Mouse (Mus musculus) hindlimb bud, embryonic 11.5 days (tissue): ENCODE measurements around the gene Tent4a.
A peak's percentile ranks its signal among the peaks of the same experiment; 100 is the strongest.

Source experiments
- DNase-seq: peaks from one replicate; pipeline ENCODE4 v3.0.0-alpha.2; 2012; ENCODE audit warnings: low read depth, low spot score; ENCODE audit errors: extremely low spot score

Gene Tent4a

DNA sequence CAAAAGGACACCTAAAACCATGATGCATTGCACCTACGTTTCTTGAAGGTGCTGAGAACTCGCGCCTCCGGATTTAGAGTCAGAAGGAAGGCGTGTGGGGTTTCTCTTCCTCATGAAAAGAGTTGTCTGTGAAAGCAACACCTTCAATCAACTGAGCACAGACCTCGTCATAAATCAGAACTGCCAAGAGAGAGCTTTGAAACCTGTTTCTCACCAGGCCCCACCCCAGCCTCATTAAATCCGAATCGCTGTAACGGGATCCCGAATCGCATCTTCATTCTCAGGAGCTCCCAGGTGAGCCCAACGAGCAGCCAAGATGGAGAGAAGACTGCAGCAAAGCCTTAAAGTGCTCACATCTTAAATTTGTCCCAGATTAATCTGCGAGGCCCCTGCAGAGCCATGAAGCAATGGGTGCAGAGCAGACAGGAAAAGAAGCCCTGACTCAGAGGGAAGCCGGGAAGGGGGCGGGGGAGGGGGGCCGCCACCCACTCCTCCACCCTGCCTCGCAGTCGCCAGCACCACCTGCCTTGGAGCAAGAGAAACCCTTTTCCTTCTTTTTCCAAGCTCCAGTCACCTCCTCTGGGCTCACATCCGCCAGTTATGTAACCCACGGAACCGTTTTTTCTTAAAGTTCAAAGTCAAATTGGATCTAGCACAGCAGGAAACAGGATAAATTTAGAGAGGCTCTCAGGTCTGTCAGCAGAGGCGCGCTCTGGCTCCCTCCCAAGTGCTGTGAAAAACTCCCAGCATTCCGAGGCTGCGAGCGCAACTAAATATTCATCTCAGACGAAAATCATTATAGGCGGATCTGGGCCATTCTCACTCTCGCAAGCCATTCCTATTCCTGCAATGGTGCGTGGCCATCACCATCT lies 52.5 kb downstream of the Tent4a start:
- DNase-seq, result no peak

DNA sequence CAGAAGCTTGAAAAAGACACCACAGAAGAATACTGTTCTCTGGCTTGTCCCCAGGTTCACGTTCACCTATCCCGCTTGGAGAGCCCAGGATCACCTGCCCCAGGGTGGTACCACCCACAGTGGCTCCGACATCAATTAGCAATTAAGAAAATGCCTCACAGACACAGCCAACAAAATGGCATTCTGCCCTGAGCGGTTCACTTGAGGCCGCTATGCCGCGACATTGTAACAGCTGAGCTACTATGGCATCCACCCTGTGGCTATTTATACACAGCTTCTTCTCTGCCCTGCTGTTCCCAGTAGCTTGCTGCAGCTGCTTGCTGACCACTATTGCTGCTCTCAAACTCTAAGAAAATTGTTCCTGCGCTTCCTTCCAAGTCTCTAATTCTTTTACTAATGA lies 53.4 kb downstream of the Tent4a start:
- no peak for DNase-seq

DNA sequence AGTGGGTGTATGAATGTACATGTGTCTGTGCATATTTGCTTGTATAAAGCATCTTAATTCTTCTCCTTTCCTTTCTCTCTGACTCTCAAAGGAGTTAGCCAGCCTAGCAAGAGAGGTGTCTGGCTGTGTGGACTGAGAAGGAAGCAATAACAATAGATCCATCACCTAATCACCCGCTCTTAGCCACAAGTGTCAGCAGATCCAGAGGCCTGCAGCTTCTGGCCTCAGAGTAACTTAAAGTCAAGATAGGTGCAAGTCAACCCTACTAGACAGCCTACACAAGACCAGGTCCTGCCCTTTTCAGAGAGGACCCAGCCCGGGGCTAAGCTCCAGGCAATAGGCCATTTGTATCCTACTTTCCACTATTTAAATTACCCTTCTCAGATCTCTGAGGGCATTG lies 54.5 kb downstream of the Tent4a start:
- no peak for DNase-seq

DNA sequence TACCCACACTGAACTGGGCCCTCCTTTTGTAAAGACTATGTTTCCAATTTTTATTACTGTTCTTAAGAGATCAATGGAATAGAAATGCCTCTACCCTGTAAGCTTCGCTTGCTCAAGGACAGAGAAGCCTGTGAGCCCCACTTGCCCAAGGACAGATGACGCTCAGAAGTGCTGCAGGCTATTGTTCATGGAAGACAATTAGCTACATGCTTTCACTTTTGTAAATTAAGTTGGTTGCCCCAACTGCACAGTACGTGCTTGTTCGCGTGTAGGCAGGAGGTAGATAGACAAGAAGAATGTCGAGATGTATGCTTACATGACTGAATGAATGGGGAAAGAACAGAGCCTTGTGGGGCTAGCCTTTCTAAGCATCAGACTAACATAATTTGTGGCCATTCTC lies 55.7 kb downstream of the Tent4a start:
- DNase-seq, result no peak

DNA sequence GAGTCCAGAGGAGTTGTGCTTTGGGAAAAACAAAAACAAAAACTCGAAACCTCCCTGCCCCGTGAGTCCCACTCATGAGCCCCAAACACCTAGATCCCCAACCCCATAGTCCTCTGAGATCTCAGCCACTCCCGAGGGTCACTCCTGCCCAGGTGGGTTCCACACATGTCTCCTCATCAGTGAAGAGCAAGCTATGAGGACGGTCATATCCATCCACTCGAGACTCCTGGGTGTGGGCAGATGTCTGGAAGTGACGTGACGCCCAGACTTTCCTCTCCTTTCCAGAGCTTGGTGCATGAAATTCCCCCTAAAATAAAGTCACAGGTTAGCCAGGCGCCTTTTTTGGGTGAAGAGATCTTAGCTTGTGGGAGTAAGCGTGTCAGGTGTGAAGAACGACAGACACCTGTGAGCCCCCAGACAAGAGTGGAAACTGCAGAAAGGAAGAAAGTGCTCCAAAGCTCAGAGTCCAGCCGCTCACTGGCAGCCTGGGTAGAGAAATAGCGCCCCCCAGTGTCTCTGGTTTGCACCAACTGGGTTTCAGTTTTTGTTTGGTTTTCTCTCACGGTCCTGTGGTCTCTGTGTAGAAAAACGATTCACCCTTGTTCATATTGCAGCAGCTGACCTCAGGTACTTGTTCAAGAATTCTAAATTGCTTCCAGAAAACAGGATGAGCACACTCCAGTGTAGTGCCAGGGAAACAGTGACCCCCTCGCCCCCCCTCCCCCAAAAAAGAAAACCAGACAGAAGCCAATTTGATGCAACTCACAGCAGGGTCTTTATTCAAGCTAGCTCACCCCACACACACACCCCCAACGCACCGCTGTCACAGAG lies 73.6 kb downstream of the Tent4a start:
- no peak for DNase-seq

DNA sequence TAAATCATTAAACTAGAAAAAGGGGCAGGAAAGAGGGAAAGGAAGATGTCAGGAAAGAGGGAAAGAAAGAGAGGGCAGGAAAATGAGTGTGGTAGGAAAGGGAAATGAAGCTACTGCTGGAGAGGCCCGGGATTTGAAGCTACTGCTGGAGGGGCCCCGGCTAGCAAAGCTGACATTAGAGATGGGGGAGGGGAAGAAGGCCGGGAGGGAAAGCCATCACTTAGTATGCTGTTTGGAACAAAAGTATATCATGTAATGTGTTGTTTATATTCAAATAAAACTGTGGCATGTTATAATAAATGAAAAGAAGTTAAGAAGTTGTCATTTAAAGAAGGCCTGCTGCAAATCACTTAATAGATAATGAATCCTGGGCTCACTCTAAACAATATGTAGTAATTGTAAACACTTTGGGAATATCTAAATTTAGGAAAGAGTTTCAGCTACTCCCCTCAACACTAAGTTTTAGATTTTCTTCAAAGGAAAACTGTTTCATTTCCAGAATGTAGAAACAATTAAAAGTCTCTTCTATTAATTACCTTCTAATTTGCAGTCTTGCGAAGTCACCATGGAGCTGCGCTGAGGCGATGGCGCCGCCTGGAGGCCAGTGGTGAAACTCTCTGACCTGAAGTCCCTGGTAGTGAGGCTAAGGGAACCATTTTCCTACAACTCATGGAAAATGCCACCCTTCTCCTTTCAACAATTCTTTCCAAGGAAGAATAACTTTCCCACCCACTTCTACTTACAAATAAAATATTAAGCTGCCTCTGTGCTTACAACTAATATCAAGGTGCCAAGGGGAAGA lies 74.6 kb downstream of the Tent4a start:
- no peak for DNase-seq

DNA sequence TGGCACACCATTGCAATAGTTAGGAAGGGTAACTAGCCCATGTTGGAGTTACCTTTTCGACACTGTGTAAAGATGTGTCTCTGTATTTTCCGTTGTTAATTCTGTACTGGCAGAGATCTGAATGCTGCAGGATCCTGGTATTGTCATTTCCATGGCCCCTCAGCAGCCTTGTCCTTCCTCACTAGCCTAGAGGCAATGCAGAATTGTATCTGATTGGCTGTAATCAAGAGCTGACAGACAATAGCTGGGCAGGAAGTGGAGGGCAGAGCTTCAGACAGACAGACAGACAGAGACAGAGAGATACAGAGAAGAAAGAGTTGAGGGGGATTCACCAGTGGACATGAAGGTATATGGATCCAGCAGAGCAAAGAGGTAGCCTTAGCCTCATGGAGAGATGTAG lies 75.5 kb downstream of the Tent4a start:
- no peak for DNase-seq

DNA sequence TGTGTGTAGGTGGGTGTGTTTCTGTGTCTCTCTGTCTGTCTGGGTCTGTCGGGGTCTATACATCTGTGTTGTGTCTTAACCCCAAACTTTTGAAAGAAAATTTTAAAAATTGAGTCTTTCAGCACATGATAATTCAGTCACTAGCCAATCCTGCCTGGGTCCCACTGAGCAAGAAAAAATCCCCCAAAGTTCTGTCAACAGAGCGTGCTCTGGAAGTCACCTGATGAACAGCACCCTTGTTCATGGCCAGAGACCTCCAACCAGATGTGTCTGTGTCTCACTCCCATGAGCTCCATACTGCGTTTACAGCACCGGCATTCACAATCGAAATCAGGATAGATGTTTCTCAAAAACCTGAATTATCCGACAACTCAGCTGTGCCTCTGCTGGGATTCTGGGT lies 76.0 kb downstream of the Tent4a start:
- no peak for DNase-seq

DNA sequence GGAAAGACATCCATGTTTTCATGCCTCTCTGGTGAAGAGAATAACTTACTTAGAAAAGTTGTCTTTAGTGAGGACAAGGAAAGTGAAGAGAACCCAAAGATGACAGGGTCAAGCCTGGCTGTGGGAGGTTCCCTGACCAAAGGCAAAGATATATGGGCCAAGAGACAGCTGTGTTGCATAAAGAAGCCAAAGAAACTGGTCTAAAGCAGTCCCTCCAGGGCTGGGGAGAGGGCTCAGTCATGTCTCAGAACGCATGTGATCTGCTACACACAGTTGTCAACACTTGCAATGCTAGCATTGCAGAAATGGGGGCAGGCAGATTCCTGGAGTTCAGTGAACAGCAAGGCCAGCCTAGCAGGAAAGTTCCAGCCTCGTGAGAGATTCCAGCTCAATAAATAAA lies 77.3 kb downstream of the Tent4a start:
- DNase-seq, result no peak

DNA sequence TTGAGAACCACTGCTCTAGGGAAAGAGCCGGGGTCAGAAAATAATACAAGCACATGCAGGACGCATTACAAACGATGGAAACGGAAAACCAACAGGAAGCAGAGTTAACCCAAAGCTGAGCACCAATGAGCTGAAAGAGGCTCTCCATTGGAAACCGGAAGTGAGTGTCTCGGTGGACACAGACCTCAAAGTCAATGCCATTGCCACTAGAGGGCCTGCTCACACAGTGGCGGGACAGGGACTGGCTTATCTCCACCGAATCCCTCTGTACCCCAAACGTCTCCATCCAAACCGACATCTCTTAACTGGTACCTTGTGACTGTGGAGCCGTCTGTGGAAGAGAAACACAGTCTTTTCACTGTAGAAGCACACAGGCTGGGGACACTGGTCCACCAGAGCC lies 77.8 kb downstream of the Tent4a start:
- no peak for DNase-seq

DNA sequence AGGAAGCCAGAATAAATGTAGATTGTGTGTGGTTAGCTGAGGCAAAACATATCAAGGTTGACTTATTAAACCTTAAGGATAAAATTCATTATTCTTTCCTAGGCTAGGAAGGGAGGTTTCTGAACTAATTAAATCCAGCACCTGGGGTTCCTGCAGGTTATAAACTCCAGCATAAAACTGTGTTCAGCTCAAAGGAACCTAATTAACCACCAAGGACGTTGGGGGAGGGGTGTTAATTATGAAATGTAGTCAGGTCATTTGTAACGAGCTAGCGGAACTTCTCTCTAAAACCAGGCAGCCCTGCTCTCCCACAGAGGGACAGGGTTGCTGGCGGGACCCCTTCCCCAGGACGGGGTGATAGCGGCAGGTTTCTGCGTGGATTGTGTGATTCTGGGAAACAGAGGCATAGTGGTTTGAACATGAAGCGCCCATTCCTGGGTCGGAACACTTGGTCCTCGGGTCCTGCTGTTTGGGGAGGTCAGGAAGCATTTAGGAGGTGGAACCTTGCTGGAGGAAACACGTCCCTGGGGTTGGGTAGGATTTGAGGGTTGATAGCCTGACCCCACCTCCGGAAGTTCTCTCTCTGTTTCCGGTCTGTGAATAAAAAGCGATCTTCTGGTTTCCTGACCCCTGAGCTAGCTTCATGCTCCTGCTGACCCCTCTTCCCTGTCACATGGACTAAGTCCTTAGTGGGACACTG lies 78.8 kb downstream of the Tent4a start:
- DNase-seq, result peak; percentile 47
